ENCODE assay signal across 27 mouse cellular contexts in genomic region chr19:46662784-46663183, GRCm38 (mm10). TPM values are rescaled to one million over a fixed set of nuclear protein-coding genes. Genes with fewer than 3 reads are reported as not detected.
DNase-seq lines count a peak whose midpoint lies in the region; ATAC-seq and TF ChIP-seq lines count a peak whose summit lies in the region.
"Had no signal": no experiment of that assay in that cellular context is flagged by ENCODE, and none has a peak within 500 bp of the region (broad histone marks: within the 10 kb centered on the region; RNA-seq: fewer than 3 reads in every experiment).

No protein-coding gene starts in this region.

- H3K4me3 ChIP-seq in heart, embryonic 10.5 days: no peak overlapping the region
- H3K4me3 ChIP-seq in liver, embryonic 15.5 days (replicated peaks): no peak overlapping the region
- no peak overlapping the region for H3K4me3 ChIP-seq in liver, embryonic 12.5 days
- no peak overlapping the region for H3K4me3 ChIP-seq in liver, postnatal 0 days (ENCODE audit: low read depth, low read length)
- H3K4me3 ChIP-seq: embryonic facial prominence, embryonic 10.5 days; embryonic facial prominence, embryonic 12.5 days; forebrain, embryonic 13.5 days; forebrain, embryonic 15.5 days had no signal

- H3K27me3 ChIP-seq in heart, embryonic 10.5 days (ENCODE audit: insufficient read depth, poor library complexity, severe bottlenecking): no peaks in the 10 kb centered on the region
- H3K27me3 ChIP-seq in liver, embryonic 15.5 days: 0 out of 2 replicates have a peak, but pooled peaks cover 8% of the 10 kb centered on the region
- 0 out of 2 replicates have a peak, but pooled peaks cover 6% of the 10 kb centered on the region for H3K27me3 ChIP-seq in liver, embryonic 12.5 days (replicated peaks)
- H3K27me3 ChIP-seq in liver, postnatal 0 days (ENCODE audit: insufficient read depth, low read length): no peaks in the 10 kb centered on the region
- H3K27me3 ChIP-seq: CH12.LX; embryonic facial prominence, embryonic 12.5 days; forebrain, embryonic 13.5 days; forebrain, embryonic 15.5 days had no signal

- peak overlapping the region; percentile 39; the same call in 1 of the 2 replicates for H3K27ac ChIP-seq in heart, embryonic 10.5 days
- H3K27ac ChIP-seq in liver, embryonic 15.5 days (replicated peaks): peak overlapping the region; percentile 38; the same call in 1 of the 2 replicates
- H3K27ac ChIP-seq in liver, embryonic 12.5 days: no peak overlapping the region
- peak overlapping the region; percentile 35; the same call in 1 of the 2 replicates for H3K27ac ChIP-seq in liver, postnatal 0 days (ENCODE audit: low read depth)
- H3K27ac ChIP-seq: embryonic facial prominence, embryonic 10.5 days; embryonic facial prominence, embryonic 12.5 days; forebrain, embryonic 13.5 days; forebrain, embryonic 15.5 days had no signal

- H3K9ac ChIP-seq in liver, embryonic 15.5 days: no peak overlapping the region
- no peak overlapping the region for H3K9ac ChIP-seq in liver, embryonic 12.5 days
- H3K9ac ChIP-seq in liver, postnatal 0 days (replicated peaks): no peak overlapping the region
- H3K9ac ChIP-seq: embryonic facial prominence, embryonic 12.5 days; forebrain, embryonic 13.5 days; forebrain, embryonic 15.5 days had no signal

- no peak for TF ChIP-seq CTCF in liver, postnatal 0 days (IDR thresholded peaks at IDR 0.05; ENCODE audit: low read depth)

- H3K9me3 ChIP-seq in heart, embryonic 10.5 days: no peaks in the 10 kb centered on the region
- H3K9me3 ChIP-seq in liver, embryonic 15.5 days (replicated peaks): no peaks in the 10 kb centered on the region
- no peaks in the 10 kb centered on the region for H3K9me3 ChIP-seq in liver, embryonic 12.5 days (replicated peaks)
- no peaks in the 10 kb centered on the region for H3K9me3 ChIP-seq in liver, postnatal 0 days (ENCODE audit: low read length)
- H3K9me3 ChIP-seq: embryonic facial prominence, embryonic 10.5 days; embryonic facial prominence, embryonic 12.5 days; forebrain, embryonic 13.5 days; forebrain, embryonic 15.5 days; G1E had no signal

- peaks cover 5% of the 10 kb centered on the region for H3K36me3 ChIP-seq in heart, embryonic 10.5 days
- H3K36me3 ChIP-seq in liver, embryonic 15.5 days (replicated peaks): no peaks in the 10 kb centered on the region
- H3K36me3 ChIP-seq in liver, embryonic 12.5 days: peaks cover 1% of the 10 kb centered on the region; the same call in 1 of the 2 replicates
- H3K36me3 ChIP-seq in liver, postnatal 0 days (replicated peaks; ENCODE audit: insufficient read depth, low read length): no peaks in the 10 kb centered on the region
- H3K36me3 ChIP-seq: embryonic facial prominence, embryonic 12.5 days; forebrain, embryonic 15.5 days; G1E had no signal

- H3K4me2 ChIP-seq in liver, embryonic 15.5 days: no peak overlapping the region
- H3K4me2 ChIP-seq in liver, embryonic 12.5 days: no peak overlapping the region
- H3K4me2 ChIP-seq in liver, postnatal 0 days (ENCODE audit: low read depth, low read length): no peak overlapping the region
- H3K4me2 ChIP-seq: embryonic facial prominence, embryonic 12.5 days; forebrain, embryonic 13.5 days; forebrain, embryonic 15.5 days had no signal

- peak; percentile 1 for DNase-seq in adrenal gland, adult 2 months
- no peak for DNase-seq in adrenal gland, postnatal 10 days
- DNase-seq in heart, embryonic 10.5 days (ENCODE audit: low spot score): no peak
- no peak for DNase-seq in heart, postnatal 4 days
- DNase-seq in liver, postnatal 0 days: no peak
- DNase-seq in liver: no peak
- DNase-seq: adrenal gland, postnatal 14 days; adrenal gland, postnatal 36 days; B cell, adult 2 months; cerebellum, adult 11-12 months; cerebellum, adult 2 months; cerebellum, adult 9-10 months; cerebellum, postnatal 10 days; cerebellum, postnatal 25 days had no signal

- ATAC-seq in liver, embryonic 15.5 days (ENCODE audit: insufficient read depth): no peak
- ATAC-seq in liver, embryonic 12.5 days: no peak
- ATAC-seq in liver, postnatal 0 days: no peak
- ATAC-seq: activated CD4-positive, CD25-positive, alpha-beta regulatory T cell, adult 4 months; CD4-positive, CD25-positive, alpha-beta regulatory T cell, adult 4 months; forebrain, embryonic 13.5 days; forebrain, embryonic 15.5 days; Patski had no signal

- WGBS in heart, embryonic 10.5 days: 80% methylated on average over 6 of the region's 6 CpGs
- 60% methylated on average over 6 of the region's 6 CpGs for WGBS in liver, embryonic 15.5 days (ENCODE audit: insufficient replicate concordance)
- 75% methylated on average over 6 of the region's 6 CpGs for WGBS in liver, embryonic 12.5 days (ENCODE audit: insufficient replicate concordance)
- 70% methylated on average over 6 of the region's 6 CpGs for WGBS in liver, postnatal 0 days (ENCODE audit: insufficient replicate concordance)

- no peak for TF ChIP-seq EP300 in liver, postnatal 0 days (IDR thresholded peaks at IDR 0.05; ENCODE audit: low read depth)

- peaks cover 59% of the 10 kb centered on the region for H3K4me1 ChIP-seq in heart, embryonic 10.5 days
- H3K4me1 ChIP-seq in liver, embryonic 15.5 days (replicated peaks): peaks cover 36% of the 10 kb centered on the region
- H3K4me1 ChIP-seq in liver, embryonic 12.5 days: peaks cover 5% of the 10 kb centered on the region; the same call in 1 of the 2 replicates
- H3K4me1 ChIP-seq in liver, postnatal 0 days (ENCODE audit: insufficient read depth): peaks cover 14% of the 10 kb centered on the region

RNA-seq across cellular contexts. Expression of gene Cyp17a1, which starts 10.2 kb away (rescaled TPM):
- total RNA-seq in adrenal gland, adult 2 months (2021): 1 to 10 TPM; 1.7 to 3.0 TPM
- 0.18 and 0.19 TPM in 2 replicates for polyA plus RNA-seq in adrenal gland, adult 2 months (2012; rRNA removed)
- 1 to 10 TPM; 1.3 to 9.6 TPM for total RNA-seq in adrenal gland, postnatal 10 days (2021)
- 0.40 and 1.2 TPM in 2 replicates for polyA plus RNA-seq in heart, embryonic 10.5 days (2016; fragmentation: Nextera tagmentation; extraction: Ambion mirVana)
- under 1 TPM in 1 of 2 experiments, not detected in 1; 0.23 TPM for total RNA-seq in heart, postnatal 4 days (2021)
- 1.8 TPM in 2 replicates for polyA plus RNA-seq in liver, embryonic 15.5 days (2015; fragmentation: Nextera tagmentation; extraction: Ambion mirVana)
- polyA plus RNA-seq in liver, embryonic 12.5 days (2016; fragmentation: Nextera tagmentation; extraction: Ambion mirVana): 0.06 TPM in 1 of 2 replicates, not detected in the other
- 3.3 and 5.8 TPM in 2 replicates for polyA plus RNA-seq in liver, postnatal 0 days (2015; fragmentation: Nextera tagmentation; extraction: Ambion mirVana)
- total RNA-seq: CH12.LX had no signal
- polyA plus RNA-seq: activated CD4-positive, CD25-positive, alpha-beta regulatory T cell, adult 4 months; CD4-positive, CD25-positive, alpha-beta regulatory T cell, adult 4 months; cortical plate, adult 2 months; embryonic facial prominence, embryonic 10.5 days; forebrain, embryonic 11.5 days; forebrain, embryonic 13.5 days; forebrain, embryonic 15.5 days; G1E; Patski had no signal

RNA-seq across cellular contexts. Expression of gene Borcs7, which starts 26.9 kb away (rescaled TPM):
- 10 to 100 TPM; 13.5 to 14.5 TPM for total RNA-seq in adrenal gland, adult 2 months (2021)
- 2.3 and 2.9 TPM in 2 replicates for polyA plus RNA-seq in adrenal gland, adult 2 months (2012; rRNA removed)
- 10 to 100 TPM; 13.2 to 13.9 TPM for total RNA-seq in adrenal gland, postnatal 10 days (2021)
- 13.7 and 17.0 TPM in 2 replicates for polyA plus RNA-seq in heart, embryonic 10.5 days (2016; fragmentation: Nextera tagmentation; extraction: Ambion mirVana)
- 10 to 100 TPM; 11.7 to 12.8 TPM for total RNA-seq in heart, postnatal 4 days (2021)
- polyA plus RNA-seq in liver, embryonic 15.5 days (2015; fragmentation: Nextera tagmentation; extraction: Ambion mirVana): 4.0 and 4.9 TPM in 2 replicates
- 7.4 and 7.7 TPM in 2 replicates for polyA plus RNA-seq in liver, embryonic 12.5 days (2016; fragmentation: Nextera tagmentation; extraction: Ambion mirVana)
- 6.6 and 7.1 TPM in 2 replicates for polyA plus RNA-seq in liver, postnatal 0 days (2015; fragmentation: Nextera tagmentation; extraction: Ambion mirVana)

RNA-seq across cellular contexts. Expression of gene As3mt, which starts 44.5 kb away (rescaled TPM):
- total RNA-seq in adrenal gland, adult 2 months (2021): 10 to 100 TPM; 89.0 to 94.8 TPM
- polyA plus RNA-seq in adrenal gland, adult 2 months (2012; rRNA removed): 11.3 and 14.3 TPM in 2 replicates
- total RNA-seq in adrenal gland, postnatal 10 days (2021): 10 to 100 TPM; 55.2 to 62.9 TPM
- polyA plus RNA-seq in heart, embryonic 10.5 days (2016; fragmentation: Nextera tagmentation; extraction: Ambion mirVana): 46.2 and 55.0 TPM in 2 replicates
- total RNA-seq in heart, postnatal 4 days (2021): 10 to 100 TPM; 57.5 to 59.1 TPM
- 17.1 and 19.0 TPM in 2 replicates for polyA plus RNA-seq in liver, embryonic 15.5 days (2015; fragmentation: Nextera tagmentation; extraction: Ambion mirVana)
- polyA plus RNA-seq in liver, embryonic 12.5 days (2016; fragmentation: Nextera tagmentation; extraction: Ambion mirVana): 18.5 and 20.1 TPM in 2 replicates
- polyA plus RNA-seq in liver, postnatal 0 days (2015; fragmentation: Nextera tagmentation; extraction: Ambion mirVana): 28.4 and 30.1 TPM in 2 replicates
- polyA plus RNA-seq: G1E had no signal
